Mouse (Mus musculus) cerebellum, postnatal 10 days (tissue): ENCODE data around the gene Sav1.

Source experiments
- DNase-seq, 2 experiments: peaks; one replicate each; pipeline ENCODE4 v3.0.0; 2021; ENCODE audit warnings: mixed read lengths in 2 of 2

Sav1 gene

DNA sequence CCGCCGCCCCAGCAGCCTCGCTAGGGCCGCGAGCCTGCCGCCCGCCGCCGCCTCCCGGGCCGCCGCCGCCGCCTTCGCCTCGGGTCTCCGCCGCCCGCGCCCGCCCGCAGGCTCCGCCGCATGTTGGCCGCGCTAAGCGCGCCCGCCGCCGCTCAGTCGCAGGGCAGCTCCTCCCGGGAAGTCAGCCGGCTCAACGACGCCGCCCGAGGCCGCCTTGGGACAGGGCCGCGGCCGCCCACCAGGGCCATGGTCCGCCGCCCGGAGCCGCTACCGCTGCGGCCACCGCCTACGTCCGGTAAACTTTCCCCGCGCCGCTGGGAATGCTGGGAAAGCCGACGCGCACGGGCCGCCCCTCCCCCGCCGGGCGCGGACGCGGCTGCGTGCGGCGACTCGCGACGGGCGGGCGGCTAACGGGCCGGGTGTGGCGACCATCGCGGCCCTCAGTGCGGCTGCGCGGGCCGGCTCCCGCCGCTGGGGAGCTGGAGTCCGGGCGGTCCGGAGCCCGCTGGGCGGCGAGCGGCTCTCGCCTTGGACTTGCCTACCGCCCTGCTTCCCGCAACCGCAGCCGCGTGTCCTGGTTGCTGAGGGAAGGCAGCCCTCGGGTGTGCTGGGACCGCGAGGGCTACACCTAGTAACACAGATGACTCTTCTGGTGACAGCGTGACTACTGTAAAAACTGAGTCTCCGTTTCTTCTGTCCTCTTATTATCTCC lies at the start of gene Sav1:
Sav1 (minus strand) TSS at position 217 of the 712 bp plus-strand sequence.
- DNase-seq, result peak; percentile 88 to 92

GRCm38 (mm10) chr12:70026233-70026632 lies 39.4 kb upstream of the Sav1 start:
- DNase-seq, result no peak

DNA sequence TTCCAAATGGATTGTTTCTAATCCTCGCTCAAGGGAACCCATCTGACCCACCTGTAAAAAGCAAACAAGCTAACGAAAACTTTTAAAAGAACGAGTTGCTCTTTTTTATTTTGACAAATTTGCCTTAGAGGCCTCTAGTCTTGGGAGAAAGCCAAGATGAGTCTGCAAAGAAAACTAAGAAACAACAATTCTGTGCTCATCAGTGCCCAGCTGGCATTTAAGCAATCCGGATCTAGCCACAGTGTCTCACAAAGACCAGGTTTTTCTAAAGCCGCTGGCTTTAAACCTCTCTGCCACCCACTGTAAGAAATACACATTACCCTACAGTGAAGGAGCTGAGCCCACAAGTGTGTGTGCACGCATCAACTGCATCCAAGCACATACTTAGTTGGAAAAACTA lies 38.6 kb upstream of the Sav1 start:
- no peak for DNase-seq

DNA sequence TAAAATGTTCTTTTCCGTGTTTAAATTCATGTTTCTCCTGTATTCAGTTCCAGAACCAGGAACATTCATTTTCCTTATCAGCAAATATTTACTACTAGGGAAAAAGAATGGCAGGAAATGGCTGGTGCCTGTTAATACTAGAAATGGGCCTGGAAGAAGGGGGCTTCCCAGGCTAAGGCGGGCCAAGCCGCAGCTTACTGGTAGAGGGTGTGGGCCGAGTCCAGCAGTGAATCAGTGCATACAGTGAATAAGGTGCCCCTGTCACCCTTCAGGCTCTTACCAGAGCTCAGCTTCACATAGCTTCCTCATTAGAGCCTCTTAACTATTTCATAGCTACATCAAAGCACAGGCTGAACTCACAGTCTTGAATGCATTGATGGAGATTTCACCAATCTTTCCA lies 36.8 kb upstream of the Sav1 start:
- DNase-seq, result no peak

DNA sequence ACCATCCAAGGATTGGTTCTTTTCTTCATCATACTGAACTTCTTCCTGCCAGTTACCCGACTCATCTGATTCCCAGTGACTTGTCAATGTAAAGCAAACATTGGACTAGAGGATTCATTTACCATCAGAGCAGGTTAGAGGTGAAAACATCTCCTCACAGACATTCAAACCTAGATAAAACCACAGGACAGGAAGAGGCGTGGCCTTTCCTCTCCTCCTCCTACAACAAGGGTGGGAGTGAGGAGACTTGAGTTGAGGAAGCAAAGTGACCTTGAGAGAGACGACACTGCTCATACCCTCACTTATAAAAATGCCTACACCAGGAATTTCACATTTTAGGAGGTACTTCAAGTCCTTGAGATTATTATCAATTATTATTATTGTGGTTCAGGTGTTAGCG lies 31.4 kb upstream of the Sav1 start:
- no peak for DNase-seq

DNA sequence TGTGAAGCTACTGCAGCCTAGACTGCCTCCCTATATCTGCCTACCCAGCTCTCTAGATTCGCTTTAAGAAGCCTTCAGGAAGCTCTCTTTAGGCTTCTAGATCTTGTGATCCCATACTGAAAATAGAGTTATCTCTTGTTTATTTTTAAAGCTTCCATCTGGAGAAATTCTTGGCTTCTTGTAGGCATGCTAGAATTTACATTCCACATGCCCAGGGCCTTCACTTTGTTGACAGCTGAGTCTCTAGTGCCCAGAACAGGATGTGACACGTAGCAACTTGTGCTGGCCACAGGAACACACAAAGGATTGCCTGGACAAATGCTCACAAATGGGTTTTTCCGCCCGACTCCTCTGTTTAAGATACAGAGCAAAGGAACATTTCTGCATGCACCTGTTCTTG lies 29.1 kb upstream of the Sav1 start:
- no peak for DNase-seq

- no peak for DNase-seq
These were observed 24.9 kb upstream of the Sav1 start for GRCm38 (mm10) chr12:70011681-70012080.

GRCm38 (mm10) chr12:70010356-70010755 lies 23.6 kb upstream of the Sav1 start:
- no peak for DNase-seq

DNA sequence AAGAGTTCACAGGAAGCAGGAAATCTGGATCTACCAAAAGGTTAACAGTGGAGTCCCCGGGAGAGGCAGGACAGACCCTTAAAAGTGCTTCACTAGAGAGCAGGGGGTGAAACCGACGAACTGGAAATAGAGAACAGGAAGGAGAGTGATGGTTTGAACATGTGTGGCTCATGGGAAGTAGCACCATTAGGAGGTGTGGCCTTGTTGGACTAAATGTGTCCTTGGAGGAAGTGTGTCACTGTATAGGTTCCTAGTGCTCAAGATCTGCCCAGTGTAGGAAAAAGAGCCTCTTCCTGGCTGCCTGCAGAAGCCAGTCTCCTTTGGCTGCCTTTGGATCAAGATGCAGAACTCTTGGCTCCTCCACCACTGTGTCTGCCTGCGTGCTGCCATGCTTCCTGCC lies 18.3 kb upstream of the Sav1 start:
- no peak for DNase-seq

DNA sequence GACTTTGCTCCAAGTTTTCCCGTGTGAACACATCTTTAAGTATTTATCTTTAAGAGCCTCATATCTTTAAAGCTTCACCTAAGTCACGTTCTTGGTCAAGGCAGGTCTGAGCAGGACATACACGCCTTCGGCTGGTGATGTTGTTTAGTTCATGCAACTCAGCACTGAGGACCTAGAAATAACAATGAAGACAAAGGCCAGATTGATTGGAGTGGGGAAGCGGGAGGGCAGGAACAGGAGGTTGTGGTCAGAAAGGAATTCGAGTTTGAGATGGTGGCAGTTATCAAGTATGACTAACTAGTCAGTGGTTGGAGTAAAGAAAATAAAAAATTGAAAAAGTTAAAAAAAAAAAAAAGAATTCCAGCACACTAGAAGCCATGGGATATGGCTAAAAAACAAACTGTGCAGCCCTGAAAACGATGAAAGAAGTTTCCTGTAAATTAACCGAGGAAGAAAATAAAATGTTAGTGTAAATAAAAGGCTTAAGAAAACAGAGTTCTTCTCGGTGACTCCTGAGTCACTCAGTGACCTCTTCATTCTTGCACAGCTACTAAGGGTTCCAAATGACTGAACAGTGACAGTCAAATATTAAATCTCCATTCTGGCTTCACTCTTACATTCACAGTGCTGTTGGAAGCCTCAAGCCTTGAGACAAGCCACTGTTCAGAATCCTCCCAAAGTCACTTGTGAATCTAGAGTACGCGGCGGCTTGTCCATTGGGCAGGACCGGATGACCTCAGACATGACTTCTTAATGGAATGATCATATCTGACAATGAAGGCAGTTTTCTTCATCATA lies 11.6 kb upstream of the Sav1 start:
- DNase-seq, result no peak

- no peak for DNase-seq
These were observed 8.6 kb upstream of the Sav1 start for GRCm38 (mm10) chr12:69995382-69995781.

DNA sequence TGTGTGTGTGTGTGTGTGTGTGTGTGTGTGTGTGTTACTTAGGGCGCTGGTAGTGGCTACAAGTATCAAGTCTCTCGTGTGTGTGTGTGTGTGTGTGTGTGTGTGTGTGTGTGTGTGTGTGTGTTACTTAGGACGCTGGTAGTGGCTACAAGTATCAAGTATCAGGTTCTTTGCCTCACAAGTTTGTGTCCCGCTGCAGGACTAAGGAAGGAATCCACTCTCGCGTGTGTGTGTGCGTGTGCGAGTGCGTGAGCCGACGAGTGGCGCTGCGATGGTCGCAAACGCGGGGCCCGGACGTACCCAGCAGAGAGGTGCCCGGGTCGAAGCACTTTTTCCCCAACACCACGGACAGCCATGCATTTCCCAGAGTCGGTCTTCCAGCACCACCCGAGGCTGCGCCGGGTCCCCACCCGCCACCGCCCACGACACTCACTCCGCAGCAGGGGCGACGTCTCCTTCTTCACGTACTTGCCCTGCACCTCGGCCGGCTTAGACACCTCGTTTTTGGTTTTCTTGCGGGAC lies 500 bp downstream of the Sav1 start:
- peak; percentile 56 to 57 for DNase-seq

DNA sequence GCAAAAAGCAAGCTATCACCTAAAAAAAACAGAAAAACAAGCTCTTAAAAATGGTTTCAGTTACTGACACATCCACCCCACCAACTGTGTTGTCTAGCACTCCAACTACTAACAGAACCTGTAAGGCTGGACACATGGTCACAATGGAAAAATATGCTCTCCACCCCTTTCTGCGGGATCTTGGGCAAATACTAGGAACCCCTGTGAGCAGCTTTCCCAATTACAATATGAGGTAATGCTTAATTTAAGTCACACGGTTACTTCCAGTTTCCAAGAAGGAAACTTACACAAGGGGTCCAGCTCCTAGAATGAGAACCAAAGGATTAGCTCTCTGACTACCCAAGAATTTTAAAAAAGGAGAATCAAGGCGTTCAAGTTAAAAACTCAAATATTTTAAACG lies 1.3 kb downstream of the Sav1 start:
- no peak for DNase-seq

GRCm38 (mm10) chr12:69982874-69983273 lies 3.9 kb downstream of the Sav1 start:
- peak in 1 of 2 experiments; percentile 26 for DNase-seq

DNA sequence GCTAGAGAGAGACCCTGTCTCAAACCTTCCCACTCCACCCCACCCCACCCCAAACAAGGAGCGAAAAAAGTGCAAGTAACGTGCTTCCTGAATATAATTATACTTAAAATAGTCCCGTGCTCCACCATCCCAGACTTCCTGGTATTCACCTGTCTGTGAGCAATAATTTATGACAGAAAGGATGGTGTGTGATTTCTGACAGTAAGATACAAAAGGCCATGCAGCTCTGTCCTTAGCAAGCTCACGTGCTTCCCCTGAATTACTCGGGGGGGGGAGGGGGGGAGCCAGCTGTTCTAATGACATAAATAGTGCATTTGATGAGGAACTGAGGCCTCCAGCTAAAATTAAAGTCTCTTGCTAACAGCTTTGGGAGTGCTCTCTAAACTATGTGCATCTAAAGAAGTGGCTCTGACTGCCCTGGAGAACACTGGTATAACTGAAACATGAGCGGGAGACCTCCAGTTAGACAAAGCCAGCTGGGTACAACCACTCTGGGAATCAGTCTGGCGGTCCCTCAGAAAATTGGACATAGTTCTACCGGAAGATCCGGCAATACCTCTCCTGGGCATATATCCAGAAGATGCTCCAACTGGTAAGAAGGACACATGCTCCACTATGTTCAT lies 9.3 kb downstream of the Sav1 start:
- DNase-seq, result no peak

DNA sequence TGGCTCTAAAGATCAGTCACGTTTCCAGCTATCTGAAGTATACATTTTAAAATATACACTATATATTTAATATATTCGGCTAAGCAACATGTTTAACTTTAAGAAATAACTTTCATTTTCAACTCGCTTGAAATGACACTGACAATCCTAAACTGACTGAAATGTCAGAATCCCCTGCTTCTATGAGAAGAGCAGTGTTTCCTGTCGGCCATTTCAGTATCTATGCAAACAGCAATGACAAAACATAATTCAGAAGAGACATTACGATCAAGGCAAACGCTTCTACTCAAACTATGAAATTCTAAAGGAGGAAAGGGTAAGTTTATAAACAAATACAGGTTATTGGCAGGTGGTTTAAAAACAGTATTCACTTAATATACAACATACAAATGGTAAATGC lies 10.1 kb downstream of the Sav1 start:
- DNase-seq, result no peak

DNA sequence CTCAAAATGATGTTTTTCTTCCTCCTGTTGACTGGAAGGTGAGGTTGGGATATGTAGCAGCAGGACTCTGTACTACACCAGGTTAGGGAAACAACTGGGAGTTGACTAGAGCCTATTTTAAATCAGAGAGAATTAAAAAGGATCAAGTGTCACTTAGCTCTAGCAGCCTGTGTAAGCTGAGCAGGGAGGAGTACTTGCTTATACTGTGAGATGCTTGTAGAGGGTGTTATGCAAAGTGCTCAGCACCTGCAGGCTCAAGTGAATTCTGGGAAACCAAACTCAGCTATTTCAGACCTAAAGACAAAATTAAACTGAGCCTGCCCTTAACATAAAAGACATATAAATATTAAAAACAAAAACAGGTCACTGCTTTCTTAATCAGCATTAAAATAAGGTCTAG lies 13.1 kb downstream of the Sav1 start:
- DNase-seq, result no peak

DNA sequence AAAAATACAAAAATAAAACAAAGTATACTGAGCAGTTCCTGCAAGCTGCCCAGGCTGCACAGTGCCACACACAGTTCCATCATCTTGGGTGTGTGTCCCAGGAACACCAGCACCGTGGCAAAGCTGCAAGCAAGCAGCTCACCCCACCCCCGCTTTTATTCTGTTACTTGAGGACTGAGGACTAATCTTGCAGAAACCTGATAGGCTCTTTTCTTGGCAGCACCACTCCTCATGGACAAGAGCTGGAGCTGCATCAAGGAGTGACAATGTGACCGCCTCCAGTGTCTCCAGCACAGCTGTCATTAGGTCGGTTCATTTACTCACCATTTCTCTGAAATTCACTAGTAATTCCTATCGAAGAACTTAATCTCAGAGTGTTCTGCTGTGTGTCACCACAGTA lies 18.6 kb downstream of the Sav1 start:
- DNase-seq, result peak; percentile 30 to 33

DNA sequence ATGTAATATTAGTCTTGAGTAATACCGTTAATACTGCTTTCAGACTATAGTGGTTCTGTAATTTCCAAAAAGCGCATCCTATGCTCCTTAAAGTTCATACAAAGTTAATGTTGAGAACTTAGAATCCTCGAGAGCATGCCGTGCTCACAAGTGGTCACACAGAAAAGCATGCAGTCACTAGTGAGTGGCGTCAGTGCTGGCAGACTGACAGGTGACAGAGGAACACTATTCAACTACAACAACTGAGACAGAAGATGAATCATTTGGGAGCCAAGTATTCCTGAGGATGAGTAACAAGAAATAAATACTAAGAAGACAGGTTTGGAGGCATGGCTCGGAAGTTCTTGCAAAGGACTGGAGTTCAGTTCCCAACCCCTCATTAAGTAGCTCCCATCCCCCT lies 19.7 kb downstream of the Sav1 start:
- peak in 1 of 2 experiments; percentile 15 for DNase-seq

GRCm38 (mm10) chr12:69966071-69966470 lies 20.7 kb downstream of the Sav1 start:
- DNase-seq, result peak in 1 of 2 experiments; percentile 10

- no peak for DNase-seq
These were observed 21.2 kb downstream of the Sav1 start for GRCm38 (mm10) chr12:69965644-69966043.

GRCm38 (mm10) chr12:69963141-69963540 lies 23.7 kb downstream of the Sav1 start:
- no peak for DNase-seq

DNA sequence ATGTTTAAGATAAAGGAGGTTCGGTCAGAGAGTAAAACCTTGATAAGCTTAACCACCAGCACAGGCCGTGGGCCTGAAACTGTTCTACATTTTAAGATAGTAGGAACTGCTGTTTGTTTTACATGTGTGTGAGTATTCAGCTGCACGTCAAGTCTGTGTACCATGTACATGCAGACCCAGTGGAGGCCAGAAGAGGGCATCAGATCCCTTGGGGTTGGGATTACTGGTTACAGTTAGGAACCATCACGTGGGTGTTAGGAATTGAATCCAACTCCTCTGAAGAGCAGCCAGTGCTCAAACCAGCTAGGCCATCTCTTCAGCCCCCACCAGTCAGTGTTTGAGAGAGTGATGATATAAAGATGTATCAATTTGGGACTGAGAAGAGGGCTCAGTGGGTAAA lies 24.3 kb downstream of the Sav1 start:
- peak; percentile 68 to 70 for DNase-seq

DNA sequence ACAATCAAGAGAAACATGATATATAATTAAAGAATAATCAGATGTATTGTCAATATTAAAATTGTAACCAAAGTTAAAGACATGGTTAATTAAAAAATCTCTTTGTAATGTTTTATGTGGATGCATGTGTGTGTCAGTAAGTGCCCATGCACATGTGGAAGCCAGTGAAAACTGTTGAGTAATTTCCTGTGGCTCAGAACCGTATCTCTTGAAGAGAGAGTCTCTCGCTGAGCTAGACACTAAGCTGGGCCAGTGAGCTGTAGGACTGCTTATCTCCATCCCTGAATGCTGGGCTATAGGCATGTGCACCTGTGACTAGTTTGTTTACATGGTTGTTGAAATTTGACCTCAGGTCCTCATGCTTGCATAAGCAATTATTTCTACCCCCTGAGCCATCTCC lies 29.4 kb downstream of the Sav1 start:
- no peak for DNase-seq
